Mouse (Mus musculus): ENCODE results near the gene Cyb561.
A peak's percentile ranks its signal among the peaks of the same experiment; 100 is the strongest.

Gene Cyb561

GRCm38 (mm10) chr11:105922769-105923663 is 30.1 kb downstream of the Cyb561 start:
- peak; percentile 53 to 58 for DNase-seq (ENCODE audit: low spot score in 2 of 2)

DNA sequence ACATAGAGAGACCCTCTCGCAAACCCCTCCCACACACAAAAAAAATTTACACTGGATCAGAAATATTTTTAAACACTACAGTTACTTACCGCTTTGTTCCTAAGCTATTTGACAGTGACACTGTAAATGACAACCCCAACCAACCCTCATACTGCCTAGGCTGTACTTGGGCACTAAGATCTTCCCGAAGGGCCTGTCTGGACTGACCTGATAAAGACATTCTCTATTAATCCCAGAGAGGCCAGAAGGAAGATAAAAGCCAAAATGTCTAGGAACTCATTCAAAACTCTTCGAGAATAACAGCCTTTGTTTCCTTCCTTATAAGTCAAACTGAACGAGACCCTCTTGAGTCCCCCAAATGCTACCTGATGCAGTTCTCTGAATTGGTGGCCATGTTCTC is 31.9 kb downstream of the Cyb561 start:
- no peak for DNase-seq (ENCODE audit: low spot score in 2 of 2)

DNA sequence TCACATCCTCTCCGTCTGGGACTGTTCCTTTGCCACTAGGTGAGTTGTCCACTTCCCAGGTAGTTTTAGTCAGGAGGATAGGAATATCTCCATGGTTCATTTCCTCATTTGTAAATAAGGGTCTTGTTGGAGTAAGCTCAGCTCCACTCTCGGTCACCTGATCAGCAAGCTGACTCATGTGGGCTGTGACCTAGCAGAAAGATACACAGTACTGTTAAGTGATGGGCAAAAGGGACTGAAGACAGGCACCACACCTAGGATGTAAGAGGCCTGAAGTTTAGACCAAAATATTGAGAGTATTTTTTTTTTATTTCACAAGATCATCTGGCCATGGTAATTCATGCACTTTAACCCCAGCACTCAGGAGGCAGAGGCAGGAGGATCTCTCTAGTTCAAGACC is 32.3 kb downstream of the Cyb561 start:
- DNase-seq (ENCODE audit: low spot score in 2 of 2) = no peak

- DNase-seq (ENCODE audit: low spot score in 2 of 2) = no peak
Observed at GRCm38 (mm10) chr11:105920098-105920785, 32.9 kb downstream of the Cyb561 start.

GRCm38 (mm10) chr11:105913580-105913979 is 39.6 kb downstream of the Cyb561 start:
- DNase-seq (ENCODE audit: low spot score in 2 of 2) = peak; percentile 50 to 51

DNA sequence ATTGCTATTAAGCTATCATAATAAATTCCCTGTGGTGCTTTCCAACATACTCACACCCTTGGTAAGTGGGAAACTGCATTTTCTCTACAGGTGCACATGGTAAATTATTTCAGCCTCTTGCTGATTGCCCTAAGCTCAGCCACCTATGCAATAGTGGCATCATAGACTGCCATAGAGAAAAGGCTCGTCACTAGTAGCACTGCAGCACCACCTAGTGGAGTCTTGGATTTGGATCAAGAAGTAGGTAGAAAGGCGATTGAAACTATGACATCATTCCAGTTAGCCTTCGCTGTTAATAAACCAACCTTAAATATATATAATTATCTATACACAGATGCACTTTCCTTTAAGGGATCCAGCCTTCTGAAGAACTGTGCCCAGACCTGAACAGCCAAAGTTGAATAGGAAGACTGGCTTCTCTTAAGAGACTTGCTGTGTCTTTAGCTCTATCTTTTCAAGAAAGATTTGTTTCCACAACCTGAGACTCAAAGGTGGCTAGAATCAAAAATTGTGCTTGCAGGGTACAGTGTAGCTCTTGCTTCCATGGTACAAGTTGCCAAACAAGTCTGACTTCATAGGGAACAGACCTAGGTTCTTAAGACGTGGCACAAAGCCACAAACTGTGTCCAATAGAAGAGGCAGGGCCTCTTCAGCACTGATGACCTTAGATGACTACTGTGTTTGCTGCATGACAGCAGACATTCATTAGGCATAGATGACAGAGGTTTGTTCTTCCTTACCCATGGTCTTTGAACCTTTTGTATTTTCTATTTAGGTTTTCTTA is 41.4 kb downstream of the Cyb561 start:
- peak; percentile 88 to 90 for DNase-seq (ENCODE audit: low spot score in 2 of 2)

GRCm38 (mm10) chr11:105911149-105911548 is 42.0 kb downstream of the Cyb561 start:
- DNase-seq (ENCODE audit: low spot score in 2 of 2) = no peak

- no peak for DNase-seq (ENCODE audit: low spot score in 2 of 2)
Observed at GRCm38 (mm10) chr11:105909617-105910016, 43.5 kb downstream of the Cyb561 start.

GRCm38 (mm10) chr11:105908926-105909325 is 44.2 kb downstream of the Cyb561 start:
- DNase-seq (ENCODE audit: low spot score in 2 of 2) = no peak

- no peak for DNase-seq (ENCODE audit: low spot score in 2 of 2)
Observed at GRCm38 (mm10) chr11:105907381-105907780, 45.8 kb downstream of the Cyb561 start.

DNA sequence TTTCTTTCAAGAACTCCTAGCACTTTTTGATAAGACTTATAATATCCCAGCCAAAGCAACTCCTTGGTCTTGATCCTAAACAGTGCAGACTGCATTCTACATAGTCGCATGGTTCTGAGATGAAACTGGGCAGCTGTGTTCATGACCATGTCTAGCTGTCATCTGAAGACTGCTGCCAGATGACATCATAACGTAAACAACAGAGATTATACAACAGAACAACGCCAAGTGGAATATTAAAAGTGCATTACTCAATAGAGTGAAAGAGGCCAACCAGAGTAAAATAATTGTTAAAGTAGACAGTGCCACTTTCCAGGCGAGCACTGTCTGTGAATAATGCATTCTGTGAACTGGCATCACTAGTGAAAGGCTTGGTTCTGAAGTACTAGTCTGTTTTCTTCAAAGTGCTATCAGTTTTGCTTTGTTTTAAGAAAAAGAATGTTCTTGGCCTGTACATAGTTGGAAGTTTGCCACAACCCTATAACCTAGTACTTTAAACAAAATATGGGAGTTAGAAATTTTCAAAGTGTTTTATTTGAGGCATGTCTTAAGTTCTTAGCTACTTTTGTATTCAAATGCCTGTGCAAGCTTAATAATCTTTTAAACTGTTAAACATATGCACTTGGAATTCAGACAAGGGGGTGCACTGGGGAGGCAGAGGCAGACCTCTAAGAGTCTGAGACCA is 47.5 kb downstream of the Cyb561 start:
- DNase-seq (ENCODE audit: low spot score in 2 of 2) = no peak

DNA sequence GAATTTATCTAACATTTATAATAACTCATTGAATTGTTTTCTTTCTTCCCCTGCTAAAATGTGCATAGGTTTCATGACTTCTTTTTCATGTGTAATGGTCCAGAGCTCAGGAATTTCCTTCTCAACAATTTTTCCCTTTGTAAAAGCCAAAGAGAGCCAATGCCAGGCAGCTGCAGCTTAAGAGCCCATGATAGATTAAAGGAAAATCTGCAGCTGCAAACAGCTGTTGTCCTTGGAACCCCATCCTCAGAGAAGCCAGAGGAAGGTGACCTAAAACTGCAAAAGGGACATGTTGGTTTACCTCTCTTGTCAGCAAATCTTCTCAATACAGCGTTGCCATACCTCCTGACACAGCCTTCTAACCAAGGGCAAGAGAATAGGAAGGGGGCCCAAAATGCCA is 50.2 kb downstream of the Cyb561 start:
- DNase-seq (ENCODE audit: low spot score in 2 of 2) = no peak

GRCm38 (mm10) chr11:105901501-105901900 is 51.6 kb downstream of the Cyb561 start:
- no peak for DNase-seq (ENCODE audit: low spot score in 2 of 2)

DNA sequence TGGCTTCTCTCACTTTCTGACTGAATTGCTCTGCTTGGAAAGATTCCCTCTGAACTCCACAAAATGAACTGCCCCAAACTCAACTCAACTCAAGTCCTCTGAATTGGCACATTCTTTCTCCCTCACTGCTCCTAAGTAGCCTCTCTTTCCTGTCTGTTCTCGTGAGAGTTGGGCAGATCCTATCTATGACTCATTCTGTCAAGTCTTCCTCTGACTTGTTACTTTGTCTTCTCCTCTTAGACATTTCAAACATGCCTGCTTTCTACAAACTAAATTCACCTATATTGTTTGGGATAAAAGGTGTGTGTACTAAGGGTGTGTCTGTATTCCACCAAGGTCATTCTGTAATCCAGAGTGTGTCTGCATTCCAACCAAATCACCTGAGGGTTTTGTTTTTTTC is 54.0 kb downstream of the Cyb561 start:
- DNase-seq (ENCODE audit: low spot score in 2 of 2) = no peak

DNA sequence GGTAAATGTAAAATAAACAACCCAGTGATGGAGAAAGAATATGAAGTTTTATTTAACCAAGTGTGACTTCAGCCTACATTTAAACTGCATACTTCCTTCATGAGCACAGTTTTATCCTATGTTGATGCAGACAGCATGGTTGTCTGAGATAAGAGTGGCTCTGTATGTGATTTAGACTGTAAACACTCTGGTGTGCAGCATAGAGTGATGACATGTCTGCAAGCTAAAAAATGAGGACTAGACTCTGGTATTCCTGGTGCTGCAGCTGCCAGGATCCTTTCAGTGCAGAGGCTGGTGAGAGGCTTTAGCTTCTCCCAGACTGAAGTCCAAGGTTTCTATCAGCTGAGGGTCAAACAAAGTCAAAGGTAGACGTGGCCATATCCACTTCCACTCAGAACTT is 65.9 kb downstream of the Cyb561 start:
- no peak for DNase-seq (ENCODE audit: low spot score in 2 of 2)

GRCm38 (mm10) chr11:105885558-105885957 is 67.6 kb downstream of the Cyb561 start:
- no peak for DNase-seq (ENCODE audit: low spot score in 2 of 2)

Measured in right cerebral cortex, adult 2 months (tissue).